Mouse (Mus musculus) C2C12 (cell line): ENCODE measurements around the gene Hsd3b7. TPM values are rescaled to one million over a fixed set of nuclear protein-coding genes. Genes with fewer than 3 reads are reported as not detected.

Experiments used
- H3K27me3 ChIP-seq: one replicate; pipeline ENCODE4 v1.6.1; 2011; ENCODE audit not compliant: control insufficient read depth, insufficient read depth, insufficient read length
- H3K36me3 ChIP-seq: one replicate; pipeline ENCODE4 v1.6.1; 2011; ENCODE audit not compliant: control insufficient read depth, insufficient read depth
- H3K4me3 ChIP-seq: one replicate; pipeline ENCODE4 v1.5.1; 2011; ENCODE audit warnings: mild to moderate bottlenecking, control low read depth; ENCODE audit not compliant: poor library complexity, insufficient read depth, severe bottlenecking
- H3K79me2 ChIP-seq: one replicate; pipeline ENCODE4 v1.6.1; 2011; ENCODE audit not compliant: control insufficient read depth, insufficient read depth
- H3K79me3 ChIP-seq: one replicate; pipeline ENCODE4 v1.6.1; 2011; ENCODE audit warnings: low read depth, control low read depth
- H3ac ChIP-seq: one replicate; pipeline ENCODE3; 2011; ENCODE audit warnings: low read depth; ENCODE audit not compliant: control insufficient read depth, insufficient read length
- CEBPB ChIP-seq: IDR thresholded peaks from one replicate; pipeline ENCODE4 v1.6.1; 2011; ENCODE audit warnings: low read depth, mild to moderate bottlenecking, control low read depth, moderate library complexity
- CTCF ChIP-seq: IDR thresholded peaks from one replicate; pipeline ENCODE4 v1.5.1; 2011; ENCODE audit not compliant: control insufficient read depth, insufficient read depth, insufficient read length
- FOSL1 ChIP-seq: IDR thresholded peaks from one replicate; pipeline ENCODE4 v1.8.0; 2011; ENCODE audit warnings: mild to moderate bottlenecking, low read length; ENCODE audit not compliant: poor library complexity, insufficient read depth, severe bottlenecking
- MAX ChIP-seq: IDR thresholded peaks from one replicate; pipeline ENCODE4 v1.6.1; 2011; ENCODE audit warnings: mild to moderate bottlenecking, control low read depth
- MYOD1 ChIP-seq: IDR thresholded peaks from one replicate; pipeline ENCODE4 v1.6.1; 2011; ENCODE audit warnings: low read depth; ENCODE audit not compliant: control insufficient read depth, insufficient read length
- MYOG ChIP-seq: IDR thresholded peaks from one replicate; pipeline ENCODE4 v1.6.1; 2011; ENCODE audit not compliant: control insufficient read depth, insufficient read length; ENCODE audit errors: extremely low read depth
- USF1 ChIP-seq: IDR thresholded peaks from one replicate; pipeline ENCODE4 v1.6.1; 2011; ENCODE audit warnings: low read depth, mild to moderate bottlenecking, control low read depth, moderate library complexity
- polyA plus RNA-seq: library from polyadenylated mRNA; unstranded; fragments of >200 nt; fragmentation: generic; extraction: Trizol; gene quantifications from one replicate; pipeline ENCODE4 v1.2.1, GENCODE M21; 2012; ENCODE audit warnings: missing spikeins

The Hsd3b7 gene
- polyA plus RNA-seq, 1 experiment = 8.3 TPM

DNA sequence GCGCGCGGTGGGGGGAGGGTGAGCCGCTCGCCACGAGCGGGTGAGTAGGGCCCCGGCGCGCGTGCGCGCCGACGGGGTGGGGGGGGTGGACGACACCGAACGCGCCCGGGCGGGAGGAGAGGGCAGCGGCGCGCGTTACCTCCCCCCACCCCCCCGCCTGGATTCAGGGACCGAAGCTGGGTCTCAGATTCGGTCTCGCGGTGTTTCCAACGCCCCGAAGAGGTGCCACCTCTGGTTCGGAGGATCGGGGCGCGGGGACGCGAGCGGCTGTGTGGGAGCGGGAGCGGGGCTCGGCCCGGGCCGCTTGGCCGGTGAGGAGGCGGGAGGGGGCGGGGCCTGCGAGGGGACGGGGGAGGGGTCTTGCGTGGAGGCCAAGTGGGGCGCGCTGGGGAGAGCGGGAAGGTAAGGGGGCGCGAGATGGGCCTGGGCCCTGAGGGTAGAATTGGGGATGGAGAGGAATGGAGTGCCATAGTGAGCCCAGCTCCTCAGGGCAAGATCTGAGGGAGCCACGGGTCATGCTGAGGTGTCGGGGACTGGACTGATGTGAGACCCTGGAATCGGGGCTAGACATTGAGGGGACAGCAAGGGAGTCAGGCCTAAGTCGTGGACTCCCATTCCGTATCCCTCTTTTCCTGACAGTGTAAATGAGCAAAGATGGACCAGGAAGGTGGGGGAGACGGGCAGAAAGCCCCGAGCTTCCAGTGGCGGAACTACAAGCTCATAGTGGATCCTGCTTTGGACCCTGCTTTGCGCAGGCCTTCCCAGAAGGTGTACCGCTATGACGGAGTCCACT, 22.7 kb upstream of the Hsd3b7 start:
- H3K79me2 ChIP-seq = peaks cover 47% of the 10 kb centered on the region
- peak overlapping the region; percentile 52 for H3K4me3 ChIP-seq
- no peaks in the 10 kb centered on the region for H3K27me3 ChIP-seq
- TF ChIP-seq CEBPB (no peak), CTCF (no peak), FOSL1 (no peak), MAX (no peak), MYOG (no peak), MYOD1 (no peak), USF1 (no peak)
- peaks cover 30% of the 10 kb centered on the region for H3K79me3 ChIP-seq
- H3ac ChIP-seq = peak overlapping the region; percentile 81
- H3K36me3 ChIP-seq = peaks cover 38% of the 10 kb centered on the region

DNA sequence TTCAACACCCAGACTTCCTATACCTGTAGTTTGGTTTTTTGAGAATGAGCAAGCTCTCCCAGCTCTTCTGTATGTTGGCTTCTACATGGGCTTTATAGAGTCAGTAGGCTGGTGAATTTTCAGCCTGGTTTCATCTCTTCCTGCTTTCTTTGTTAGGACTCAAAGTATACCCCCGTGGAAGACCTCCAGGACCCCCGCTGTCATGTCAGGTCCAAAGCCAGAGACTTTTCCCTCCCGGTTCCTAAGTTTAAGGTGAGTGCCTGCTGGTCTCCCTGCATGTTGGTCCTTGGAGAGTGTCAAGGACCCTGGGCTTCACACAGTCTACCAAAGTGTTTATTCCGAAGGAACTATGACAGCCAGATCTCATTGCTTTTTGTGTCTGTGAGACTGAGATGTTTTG, 22.1 kb upstream of the Hsd3b7 start:
- H3K27me3 ChIP-seq = no peaks in the 10 kb centered on the region
- peaks cover 30% of the 10 kb centered on the region for H3K79me3 ChIP-seq
- peaks cover 41% of the 10 kb centered on the region for H3K36me3 ChIP-seq
- H3ac ChIP-seq = no peak overlapping the region
- TF ChIP-seq MYOG = no peak
- no peak for TF ChIP-seq FOSL1
- no peak for TF ChIP-seq CTCF
- no peak for TF ChIP-seq USF1
- no peak for TF ChIP-seq MAX
- no peak for TF ChIP-seq CEBPB
- no peak for TF ChIP-seq MYOD1
- peak overlapping the region; percentile 52 for H3K4me3 ChIP-seq
- H3K79me2 ChIP-seq = peaks cover 47% of the 10 kb centered on the region

- Histone ChIP-seq H3K27me3 (no peaks in the 10 kb centered on the region), H3K79me2 (peaks cover 19% of the 10 kb centered on the region), H3K36me3 (peaks cover 70% of the 10 kb centered on the region), H3K79me3 (peaks cover 6% of the 10 kb centered on the region), H3K4me3 (no peak within 1 kb of the TSS), H3ac (no peak within 1 kb of the TSS)
- TF ChIP-seq USF1 (no peak), MYOD1 (no peak), CEBPB (no peak), FOSL1 (no peak), MYOG (no peak), MAX (no peak)
Measured at GRCm38 (mm10) chr7:127785308-127785707, 15.1 kb upstream of the Hsd3b7 start, which contains the start of gene Gm49388. Gene Gm49388, plus strand, starts transcription at chr7:127785608.

GRCm38 (mm10) chr7:127797076-127797845, 3.1 kb upstream of the Hsd3b7 start:
- no peaks in the 10 kb centered on the region for H3K79me3 ChIP-seq
- H3K36me3 ChIP-seq = peaks cover 59% of the 10 kb centered on the region
- H3K27me3 ChIP-seq = no peaks in the 10 kb centered on the region
- no peak overlapping the region for H3K4me3 ChIP-seq
- no peak overlapping the region for H3ac ChIP-seq
- TF ChIP-seq CEBPB = no peak
- no peaks in the 10 kb centered on the region for H3K79me2 ChIP-seq

DNA sequence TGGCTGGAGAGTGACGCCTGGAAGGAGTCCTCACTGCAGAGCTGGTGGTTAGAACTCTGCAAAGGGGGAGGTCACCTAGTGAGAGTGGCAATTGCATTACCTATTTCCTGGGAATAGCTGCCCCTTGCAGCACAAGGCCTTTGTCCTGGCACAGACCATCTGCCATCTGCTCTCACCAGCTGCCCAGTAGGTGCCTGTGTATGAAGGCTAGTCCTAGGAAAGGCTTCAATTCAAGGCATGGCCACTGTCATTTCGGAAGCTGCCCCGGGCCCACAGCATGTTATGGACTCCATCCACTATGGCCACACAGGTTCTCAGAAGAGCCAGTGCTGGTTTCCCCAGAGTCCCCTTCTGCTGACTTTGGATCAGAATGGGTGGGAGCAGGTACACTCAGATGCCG, 1.8 kb upstream of the Hsd3b7 start:
- TF ChIP-seq CTCF (no peak), FOSL1 (no peak), CEBPB (no peak), MAX (no peak), MYOD1 (no peak), MYOG (no peak), USF1 (no peak)
- Histone ChIP-seq H3K36me3 (peaks cover 48% of the 10 kb centered on the region), H3K79me3 (no peaks in the 10 kb centered on the region), H3K4me3 (no peak overlapping the region), H3K79me2 (no peaks in the 10 kb centered on the region), H3K27me3 (no peaks in the 10 kb centered on the region), H3ac (no peak overlapping the region)

- Histone ChIP-seq H3K36me3 (peaks cover 47% of the 10 kb centered on the region), H3K79me2 (no peaks in the 10 kb centered on the region), H3K4me3 (no peak overlapping the region), H3ac (no peak overlapping the region), H3K79me3 (no peaks in the 10 kb centered on the region), H3K27me3 (no peaks in the 10 kb centered on the region)
- no peak for TF ChIP-seq FOSL1
- no peak for TF ChIP-seq MYOD1
- no peak for TF ChIP-seq MAX
- no peak for TF ChIP-seq MYOG
- TF ChIP-seq CEBPB = no peak
- no peak for TF ChIP-seq CTCF
- TF ChIP-seq USF1 = no peak
Measured at GRCm38 (mm10) chr7:127799211-127799610, 1.2 kb upstream of the Hsd3b7 start.
